Mouse (Mus musculus): ENCODE measurements around the gene Klf12. TPM values are rescaled to one million over a fixed set of nuclear protein-coding genes. Genes with fewer than 3 reads are reported as not detected.
"Not testable (repeated sequence)": the region's sequence is repeated elsewhere in the genome, so short reads cannot be mapped to it uniquely, and the experiment has no call there.

Klf12 gene
- polyA plus RNA-seq, 2 experiments: 2.8 to 3.2 TPM

- DNase-seq (ENCODE audit: low read depth in 3 of 3, low spot score in 3 of 3) (no peak), ATAC-seq (ENCODE audit: insufficient read depth) (no peak)
- Histone ChIP-seq H3K4me1 (replicated peaks; ENCODE audit: control insufficient read depth in 2 of 2, insufficient read depth in 2 of 2, low read length in 1 of 2) (no peaks in the 10 kb centered on the region), H3K36me3 (replicated peaks; ENCODE audit: control insufficient read depth, insufficient read depth, low read depth) (no peaks in the 10 kb centered on the region), H3K27me3 (ENCODE audit: control insufficient read depth, insufficient read depth, low read length) (no peaks in the 10 kb centered on the region), H3K27ac (no peak overlapping the region), H3K4me3 (ENCODE audit: insufficient read depth in 1 of 2, low read depth in 2 of 2, low read length in 2 of 2) (no peak overlapping the region), H3K9me3 (ENCODE audit: control insufficient read depth, low read length) (no peaks in the 10 kb centered on the region), H3K9ac (replicated peaks) (no peak overlapping the region), H3K4me2 (ENCODE audit: low read depth) (no peak overlapping the region)
- 65% methylated on average over 5 of the region's 5 CpGs for WGBS (ENCODE audit: insufficient replicate concordance)
- TF ChIP-seq EP300 (IDR thresholded peaks at IDR 0.05; ENCODE audit: low read depth) (no peak), CTCF (IDR thresholded peaks at IDR 0.05; ENCODE audit: low read depth) (no peak)
Observed at GRCm38 (mm10) chr14:99873725-99874124, 410.8 kb downstream of the Klf12 start.

- H3K27me3 ChIP-seq (ENCODE audit: control insufficient read depth, insufficient read depth, low read length): no peaks in the 10 kb centered on the region
- no peak overlapping the region for H3K4me2 ChIP-seq (ENCODE audit: low read depth)
- no peak overlapping the region for H3K4me3 ChIP-seq (ENCODE audit: insufficient read depth in 1 of 2, low read depth in 2 of 2, low read length in 2 of 2)
- TF ChIP-seq CTCF (IDR thresholded peaks at IDR 0.05; ENCODE audit: low read depth) (no peak), EP300 (IDR thresholded peaks at IDR 0.05; ENCODE audit: low read depth) (no peak)
- 37% methylated on average over 14 of the region's 14 CpGs for WGBS (ENCODE audit: insufficient replicate concordance)
- H3K36me3 ChIP-seq (replicated peaks; ENCODE audit: control insufficient read depth, insufficient read depth, low read depth): no peaks in the 10 kb centered on the region
- no peak overlapping the region for H3K27ac ChIP-seq
- peaks cover 15 to 28% of the 10 kb centered on the region in 2 experiments for H3K4me1 ChIP-seq (replicated peaks; ENCODE audit: control insufficient read depth in 2 of 2, insufficient read depth in 2 of 2, low read length in 1 of 2)
- DNase-seq (ENCODE audit: low read depth in 3 of 3, low spot score in 3 of 3) (no peak), ATAC-seq (ENCODE audit: insufficient read depth) (no peak)
- no peaks in the 10 kb centered on the region for H3K9me3 ChIP-seq (ENCODE audit: control insufficient read depth, low read length)
- no peak overlapping the region for H3K9ac ChIP-seq (replicated peaks)
Observed at GRCm38 (mm10) chr14:99856158-99857011, 428.1 kb downstream of the Klf12 start.

GRCm38 (mm10) chr14:99854467-99854807, 430.0 kb downstream of the Klf12 start:
- DNase-seq (ENCODE audit: low read depth in 3 of 3, low spot score in 3 of 3) (peak in 2 of 3 experiments; percentile 5 to 14), ATAC-seq (ENCODE audit: insufficient read depth) (peak; percentile 71)
- not testable (repeated sequence) for H3K9ac ChIP-seq (replicated peaks); H3K9me3 ChIP-seq (ENCODE audit: control insufficient read depth, low read length); H3K27ac ChIP-seq; H3K36me3 ChIP-seq (replicated peaks; ENCODE audit: control insufficient read depth, insufficient read depth, low read depth); H3K4me3 ChIP-seq (ENCODE audit: insufficient read depth in 1 of 2, low read depth in 2 of 2, low read length in 2 of 2); H3K27me3 ChIP-seq (ENCODE audit: control insufficient read depth, insufficient read depth, low read length); H3K4me2 ChIP-seq (ENCODE audit: low read depth)
- TF ChIP-seq EP300 (IDR thresholded peaks at IDR 0.05; ENCODE audit: low read depth): peak; percentile 62
- peaks cover 15 to 28% of the 10 kb centered on the region in 2 experiments for H3K4me1 ChIP-seq (replicated peaks; ENCODE audit: control insufficient read depth in 2 of 2, insufficient read depth in 2 of 2, low read length in 1 of 2)

GRCm38 (mm10) chr14:99853769-99854466, 430.6 kb downstream of the Klf12 start:
- TF ChIP-seq EP300 (IDR thresholded peaks at IDR 0.05; ENCODE audit: low read depth): peak; percentile 45
- H3K36me3 ChIP-seq (replicated peaks; ENCODE audit: control insufficient read depth, insufficient read depth, low read depth); H3K9me3 ChIP-seq (ENCODE audit: control insufficient read depth, low read length); H3K9ac ChIP-seq (replicated peaks); H3K4me3 ChIP-seq (ENCODE audit: insufficient read depth in 1 of 2, low read depth in 2 of 2, low read length in 2 of 2); H3K27me3 ChIP-seq (ENCODE audit: control insufficient read depth, insufficient read depth, low read length): not testable (repeated sequence)
- ATAC-seq (ENCODE audit: insufficient read depth): peak; percentile 90
- peak overlapping the region; percentile 34 for H3K27ac ChIP-seq
- WGBS (ENCODE audit: insufficient replicate concordance): 8% methylated on average over 4 of the region's 4 CpGs
- peak; percentile 22 to 24 (median 23) for DNase-seq (ENCODE audit: low read depth in 3 of 3, low spot score in 3 of 3)
- peak overlapping the region; percentile 50 for H3K4me2 ChIP-seq (ENCODE audit: low read depth)
- H3K4me1 ChIP-seq (replicated peaks; ENCODE audit: control insufficient read depth in 2 of 2, insufficient read depth in 2 of 2, low read length in 1 of 2): peaks cover 15 to 28% of the 10 kb centered on the region in 2 experiments

- ATAC-seq (ENCODE audit: insufficient read depth) (no peak), DNase-seq (ENCODE audit: low read depth in 3 of 3, low spot score in 3 of 3) (no peak)
- Histone ChIP-seq H3K9me3 (ENCODE audit: control insufficient read depth, low read length) (no peaks in the 10 kb centered on the region), H3K36me3 (replicated peaks; ENCODE audit: control insufficient read depth, insufficient read depth, low read depth) (no peaks in the 10 kb centered on the region), H3K9ac (replicated peaks) (no peak overlapping the region), H3K27ac (no peak overlapping the region), H3K4me2 (ENCODE audit: low read depth) (no peak overlapping the region), H3K4me3 (ENCODE audit: insufficient read depth in 1 of 2, low read depth in 2 of 2, low read length in 2 of 2) (no peak overlapping the region), H3K4me1 (replicated peaks; ENCODE audit: control insufficient read depth in 2 of 2, insufficient read depth in 2 of 2, low read length in 1 of 2) (peaks cover 15 to 29% of the 10 kb centered on the region in 2 experiments), H3K27me3 (ENCODE audit: control insufficient read depth, insufficient read depth, low read length) (no peaks in the 10 kb centered on the region)
- TF ChIP-seq EP300 (IDR thresholded peaks at IDR 0.05; ENCODE audit: low read depth): no peak
- no peak for TF ChIP-seq CTCF (IDR thresholded peaks at IDR 0.05; ENCODE audit: low read depth)
- 75% methylated on average over 10 of the region's 10 CpGs for WGBS (ENCODE audit: insufficient replicate concordance)
Observed at GRCm38 (mm10) chr14:99850350-99850749, 434.1 kb downstream of the Klf12 start.
